Mouse (Mus musculus) splenic B cell, adult 2 months (primary cell): Measurements from ENCODE around the gene Carm1.

Source experiments
- DNase-seq: peaks from one replicate; pipeline ENCODE4 v3.0.0-alpha.2; 2011; ENCODE audit warnings: low read depth, low spot score
- H3K27me3 ChIP-seq: 2 replicates; pipeline ENCODE4 v1.6.1; 2012; ENCODE audit warnings: mild to moderate bottlenecking, low read length, moderate library complexity, mixed read lengths; ENCODE audit not compliant: control insufficient read depth, poor library complexity, insufficient read depth, severe bottlenecking
- H3K36me3 ChIP-seq: 2 replicates; pipeline ENCODE4 v1.6.1; 2012; ENCODE audit warnings: mild to moderate bottlenecking, low read length, moderate library complexity, mixed read lengths; ENCODE audit not compliant: control insufficient read depth, poor library complexity, insufficient read depth, severe bottlenecking

Carm1 gene

GRCm38 (mm10) chr9:21601722-21602399 is 55.2 kb downstream of the Carm1 start:
- H3K36me3 ChIP-seq = no peaks in the 10 kb centered on the region; the same call in 1 of the 2 replicates
- H3K27me3 ChIP-seq = no peaks in the 10 kb centered on the region
- peak; percentile 91 for DNase-seq

- no peaks in the 10 kb centered on the region for H3K27me3 ChIP-seq
- H3K36me3 ChIP-seq = no peaks in the 10 kb centered on the region; the same call in 1 of the 2 replicates
- no peak for DNase-seq
Measured at GRCm38 (mm10) chr9:21604119-21604518, 57.4 kb downstream of the Carm1 start.

GRCm38 (mm10) chr9:21605865-21606264 is 59.2 kb downstream of the Carm1 start:
- DNase-seq = no peak
- H3K27me3 ChIP-seq = no peaks in the 10 kb centered on the region
- H3K36me3 ChIP-seq = no peaks in the 10 kb centered on the region; the same call in 1 of the 2 replicates

- no peaks in the 10 kb centered on the region; the same call in 1 of the 2 replicates for H3K36me3 ChIP-seq
- DNase-seq = no peak
- H3K27me3 ChIP-seq = no peaks in the 10 kb centered on the region
Measured at GRCm38 (mm10) chr9:21606648-21607047, 60.0 kb downstream of the Carm1 start.

- no peaks in the 10 kb centered on the region for H3K36me3 ChIP-seq
- peak; percentile 87 for DNase-seq
- H3K27me3 ChIP-seq = no peaks in the 10 kb centered on the region
Measured at GRCm38 (mm10) chr9:21609861-21610260, 63.2 kb downstream of the Carm1 start.

- no peak for DNase-seq
- Histone ChIP-seq H3K36me3 (no peaks in the 10 kb centered on the region; the same call in 1 of the 2 replicates), H3K27me3 (no peaks in the 10 kb centered on the region)
Measured at GRCm38 (mm10) chr9:21614864-21615616, 68.3 kb downstream of the Carm1 start.

- Histone ChIP-seq H3K36me3 (no peaks in the 10 kb centered on the region; the same call in 1 of the 2 replicates), H3K27me3 (no peaks in the 10 kb centered on the region)
- DNase-seq = peak; percentile 100
Measured at GRCm38 (mm10) chr9:21615617-21616231, 69.0 kb downstream of the Carm1 start, which contains the start of gene Smarca4. Gene Smarca4 (plus strand): TSS chr9:21616169.

- no peaks in the 10 kb centered on the region; the same call in 1 of the 2 replicates for H3K36me3 ChIP-seq
- no peaks in the 10 kb centered on the region for H3K27me3 ChIP-seq
- DNase-seq = peak; percentile 84
Measured at GRCm38 (mm10) chr9:21616232-21616781, 69.6 kb downstream of the Carm1 start.

- Histone ChIP-seq H3K27me3 (no peaks in the 10 kb centered on the region), H3K36me3 (no peaks in the 10 kb centered on the region; the same call in 1 of the 2 replicates)
- DNase-seq = no peak
Measured at GRCm38 (mm10) chr9:21617066-21617465, 70.4 kb downstream of the Carm1 start.

- no peaks in the 10 kb centered on the region for H3K27me3 ChIP-seq
- no peaks in the 10 kb centered on the region; the same call in 1 of the 2 replicates for H3K36me3 ChIP-seq
- no peak for DNase-seq
Measured at GRCm38 (mm10) chr9:21620229-21620628, 73.5 kb downstream of the Carm1 start.

- DNase-seq = no peak
Measured at GRCm38 (mm10) chr9:21622676-21623075, 76.0 kb downstream of the Carm1 start.

GRCm38 (mm10) chr9:21625342-21626339 is 78.9 kb downstream of the Carm1 start:
- DNase-seq = peak; percentile 84
- Histone ChIP-seq H3K36me3 (no peaks in the 10 kb centered on the region), H3K27me3 (no peaks in the 10 kb centered on the region)

More at GRCm38 (mm10) chr9:21622676-21623075, 76.0 kb downstream of the Carm1 start:
- no peaks in the 10 kb centered on the region for H3K27me3 ChIP-seq
- no peaks in the 10 kb centered on the region for H3K36me3 ChIP-seq

GRCm38 (mm10) chr9:21626571-21626970 is 79.9 kb downstream of the Carm1 start:
- DNase-seq = peak; percentile 51
- Histone ChIP-seq H3K27me3 (no peaks in the 10 kb centered on the region), H3K36me3 (no peaks in the 10 kb centered on the region)
